Mouse (Mus musculus) A20 (cell line): ENCODE results near the gene Olfr578.

Experiments
- DNase-seq: peaks from one replicate; pipeline ENCODE4 v3.0.0-alpha.2; 2011; ENCODE audit warnings: low read depth, low spot score

Olfr578 gene

DNA sequence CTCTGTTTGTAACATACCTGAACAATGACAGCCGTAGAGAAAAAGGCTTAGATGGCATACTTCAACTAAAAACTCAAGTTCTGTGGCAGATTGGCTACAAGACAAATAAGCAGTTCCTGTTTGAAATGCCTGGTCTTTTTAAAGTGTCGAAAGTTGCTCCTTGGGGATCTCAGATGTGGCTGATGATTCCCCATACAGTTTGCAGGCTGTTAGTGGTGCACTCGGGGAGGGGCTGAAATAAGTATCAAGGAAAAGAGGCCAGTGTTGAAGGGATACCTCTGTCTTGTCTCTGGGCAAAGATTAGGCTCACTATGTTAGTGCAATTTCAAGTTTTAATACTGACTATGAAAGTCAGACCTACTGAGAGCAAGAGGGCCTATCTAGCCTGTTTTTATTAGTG lies at the start of gene Olfr578:
Gene Olfr578, minus strand, starts transcription at position 101 of the 400 bp plus-strand sequence.
- no peak for DNase-seq

DNA sequence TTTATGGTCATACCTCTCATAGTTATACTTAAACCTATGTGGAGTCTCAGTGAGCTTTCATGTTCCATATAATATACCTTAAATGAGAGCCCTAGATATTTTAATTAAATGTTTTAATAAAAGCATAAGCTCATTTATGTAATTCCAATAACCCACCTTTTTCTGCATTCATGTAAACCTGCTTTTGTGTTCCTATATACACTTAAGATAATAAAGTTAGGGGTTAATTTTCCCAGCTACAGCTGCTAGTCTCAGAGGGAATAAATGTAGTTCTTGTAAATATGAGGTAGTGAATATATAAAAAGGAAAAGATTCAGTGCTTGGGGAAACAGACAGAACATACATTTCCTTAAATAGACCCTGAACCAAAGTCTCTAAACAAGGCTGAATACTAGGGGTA lies 48.6 kb upstream of the Olfr578 start, which contains the start of gene Olfr582:
Gene Olfr582, plus strand, starts transcription at position 301 of the 400 bp plus-strand sequence.
- DNase-seq = no peak

DNA sequence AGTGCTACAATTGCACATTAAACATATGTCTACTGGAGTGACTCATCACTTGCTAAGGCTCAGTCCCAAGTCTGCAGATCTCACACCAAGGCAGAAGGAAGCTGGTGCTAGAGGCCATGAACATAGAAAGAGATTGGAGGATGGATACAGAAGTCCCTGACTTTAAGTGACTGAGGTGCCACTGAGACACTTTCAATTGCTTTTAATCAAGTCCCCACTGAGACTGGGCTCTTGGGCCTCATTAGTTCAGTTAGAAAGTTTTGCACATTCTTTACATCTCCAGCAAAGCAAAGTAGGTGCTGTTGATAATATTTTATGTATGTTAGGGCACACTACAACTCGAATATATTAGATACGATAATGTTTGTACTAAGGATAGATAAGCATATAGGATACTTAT lies 13.3 kb downstream of the Olfr578 start, which contains the start of gene Olfr577:
Gene Olfr577, minus strand, starts transcription at position 101 of the 400 bp plus-strand sequence.
- DNase-seq = no peak

DNA sequence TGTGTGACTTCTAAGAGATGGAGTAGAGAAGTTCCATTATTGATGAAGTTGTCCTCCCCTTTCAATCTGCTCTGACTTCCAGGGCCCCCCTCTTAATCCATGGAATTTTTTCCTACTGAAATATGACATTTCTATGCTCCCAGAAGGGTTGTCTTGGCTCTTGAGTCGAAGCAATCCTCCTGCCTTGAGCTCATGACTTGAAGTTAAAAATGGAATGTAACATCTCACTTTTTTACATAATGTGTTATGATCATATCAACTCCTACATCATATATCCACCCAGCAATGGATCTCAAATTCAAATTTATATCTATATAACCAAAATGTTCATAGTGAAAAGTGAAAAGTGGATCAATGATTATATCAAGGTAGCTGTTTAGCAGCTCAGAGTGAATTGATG lies 14.7 kb downstream of the Olfr578 start:
- DNase-seq = no peak

DNA sequence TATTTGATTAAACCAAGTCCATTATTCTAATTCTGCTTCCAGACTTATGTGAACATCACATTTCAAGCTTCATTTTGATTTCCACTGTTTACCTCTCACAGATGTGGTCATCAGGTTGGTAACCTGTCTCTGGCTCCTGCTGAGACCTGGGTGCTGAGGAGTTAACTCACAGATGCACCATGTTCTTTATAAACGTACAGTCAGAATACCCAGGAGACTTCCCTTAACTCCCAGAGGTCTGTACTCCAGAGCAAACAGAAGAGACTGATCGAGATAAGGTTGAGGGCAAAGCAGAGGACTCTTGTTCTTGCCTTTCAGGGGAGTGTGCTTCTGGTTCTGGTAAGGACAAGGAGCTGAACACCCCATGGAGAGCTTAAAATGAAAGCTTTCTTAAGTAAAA lies 26.8 kb downstream of the Olfr578 start, which contains the start of gene Olfr576:
Gene Olfr576, plus strand, starts transcription at position 301 of the 400 bp plus-strand sequence.
- no peak for DNase-seq

DNA sequence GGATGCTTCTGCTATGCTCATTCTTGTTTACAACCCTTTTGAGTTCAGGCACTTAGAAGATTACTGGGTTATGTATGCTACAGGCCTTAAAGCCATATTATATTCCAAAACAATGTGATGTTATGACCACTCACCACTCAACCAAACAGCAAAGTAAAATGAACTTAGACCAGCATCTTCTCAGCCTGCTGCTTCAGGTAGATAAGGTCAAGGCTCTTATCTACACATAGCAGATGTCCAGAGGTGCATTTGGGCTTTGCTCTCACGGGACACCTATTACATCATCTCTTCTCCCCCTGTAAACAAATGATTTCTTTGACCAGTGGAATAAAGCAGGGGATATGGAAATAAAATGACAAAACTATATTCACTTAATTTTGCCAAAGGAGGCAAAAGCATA lies 30.5 kb downstream of the Olfr578 start, which contains the start of gene Olfr575:
Gene Olfr575, minus strand, starts transcription at position 183 of the 400 bp plus-strand sequence.
- DNase-seq = no peak

DNA sequence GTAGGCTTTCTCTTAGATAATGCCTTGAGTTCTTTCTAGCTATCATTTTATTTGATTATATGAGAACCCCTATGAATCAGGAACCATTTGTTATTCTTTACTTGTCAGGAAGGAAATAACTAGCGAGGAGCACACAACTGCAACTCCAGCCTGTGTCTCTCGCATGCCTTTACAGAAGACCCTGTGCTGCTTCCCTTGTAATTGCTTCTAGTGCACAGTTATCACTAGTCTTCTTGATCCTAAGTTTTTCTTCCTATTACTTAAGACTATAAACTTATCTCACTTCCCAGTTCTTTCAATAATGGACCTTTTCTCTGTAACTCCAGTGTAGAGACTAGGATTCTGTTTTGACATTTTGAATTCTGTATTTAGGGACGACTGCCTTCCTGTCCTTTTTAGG lies 31.0 kb downstream of the Olfr578 start:
- no peak for DNase-seq

DNA sequence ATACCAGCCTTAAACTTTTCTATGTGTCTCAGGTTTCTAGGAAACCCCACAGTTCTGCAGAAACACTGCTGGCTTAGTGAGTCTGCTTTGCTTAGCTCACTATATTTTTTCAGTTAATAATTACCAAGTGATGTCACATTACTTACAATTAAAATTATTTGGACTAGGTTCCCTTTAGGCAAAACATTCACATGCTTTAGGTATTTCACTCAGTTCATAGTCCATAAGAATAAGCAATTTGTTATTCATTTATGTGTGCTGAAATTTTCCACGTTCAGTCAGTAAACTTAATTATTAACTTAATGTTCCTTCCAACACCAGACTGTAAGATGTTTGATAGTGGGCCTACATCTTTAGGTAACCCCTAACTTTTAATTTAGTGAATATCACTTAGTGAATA lies 38.4 kb downstream of the Olfr578 start:
- no peak for DNase-seq

DNA sequence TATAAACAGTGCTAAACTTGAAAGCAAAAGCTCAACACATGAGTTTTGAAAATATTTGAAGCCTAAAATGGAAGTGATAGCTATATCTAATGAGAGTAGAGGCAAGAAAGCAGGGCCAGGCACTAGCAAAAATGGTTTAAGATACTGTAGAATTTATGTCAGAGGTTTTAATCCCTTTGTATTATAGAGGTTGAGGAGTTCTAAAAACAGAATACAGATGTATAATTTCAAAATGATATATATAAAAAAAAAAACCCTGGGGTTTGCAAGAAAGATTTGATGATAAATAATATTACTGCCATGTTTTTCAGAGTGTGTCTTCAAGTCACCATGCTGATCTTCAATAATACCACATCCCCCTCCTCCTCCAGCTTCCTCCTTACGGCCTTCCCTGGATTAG lies 41.0 kb downstream of the Olfr578 start, which contains the start of gene Olfr574:
Gene Olfr574, plus strand, starts transcription at position 301 of the 400 bp plus-strand sequence.
- DNase-seq = no peak

DNA sequence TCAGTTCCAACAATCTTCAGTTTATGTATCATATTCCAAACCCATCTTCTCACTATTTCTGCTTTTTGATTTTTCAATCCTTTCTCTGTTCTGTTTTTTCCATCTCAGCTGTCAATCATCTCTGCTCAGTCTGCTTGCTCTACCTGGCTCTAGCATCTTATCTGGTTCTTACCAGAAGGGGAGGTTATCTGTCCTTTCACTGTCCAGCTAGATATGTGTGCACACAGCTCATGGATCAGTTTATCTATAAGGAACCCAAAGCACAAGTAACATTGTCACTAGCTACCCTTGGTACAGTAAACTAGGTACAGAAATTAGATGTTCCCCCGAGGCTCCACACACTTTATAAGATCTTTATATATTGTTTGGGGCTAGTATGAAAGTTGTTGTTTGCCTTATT lies 45.7 kb downstream of the Olfr578 start:
- no peak for DNase-seq

DNA sequence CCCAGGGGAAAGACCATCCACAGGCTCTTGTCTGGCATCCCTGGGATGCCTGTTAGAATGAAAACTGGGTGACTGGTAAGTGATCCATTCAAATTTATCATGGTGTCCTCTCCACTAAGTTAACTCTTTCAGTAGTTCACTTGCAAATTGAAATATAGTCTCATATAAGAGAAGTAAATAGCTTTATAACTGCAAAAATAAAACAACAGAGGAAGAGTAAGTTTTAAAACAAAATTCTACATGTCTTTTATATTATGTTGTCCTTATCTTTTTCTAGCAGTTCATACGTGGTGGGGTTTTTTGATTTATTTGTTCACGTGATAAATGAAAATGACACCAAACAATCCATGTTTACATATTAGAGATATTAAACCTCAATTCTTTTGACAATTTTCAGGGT lies 46.6 kb downstream of the Olfr578 start, which contains the start of gene Olfr573-ps1:
Gene Olfr573-ps1, minus strand, starts transcription at position 101 of the 400 bp plus-strand sequence.
- no peak for DNase-seq
